Mouse (Mus musculus): ENCODE results near the gene 1700022I11Rik. TPM values are rescaled to one million over a fixed set of nuclear protein-coding genes. Genes with fewer than 3 reads are reported as not detected.

The 1700022I11Rik gene
- polyA plus RNA-seq, 2 experiments: 0.45 TPM; not detected in 1

DNA sequence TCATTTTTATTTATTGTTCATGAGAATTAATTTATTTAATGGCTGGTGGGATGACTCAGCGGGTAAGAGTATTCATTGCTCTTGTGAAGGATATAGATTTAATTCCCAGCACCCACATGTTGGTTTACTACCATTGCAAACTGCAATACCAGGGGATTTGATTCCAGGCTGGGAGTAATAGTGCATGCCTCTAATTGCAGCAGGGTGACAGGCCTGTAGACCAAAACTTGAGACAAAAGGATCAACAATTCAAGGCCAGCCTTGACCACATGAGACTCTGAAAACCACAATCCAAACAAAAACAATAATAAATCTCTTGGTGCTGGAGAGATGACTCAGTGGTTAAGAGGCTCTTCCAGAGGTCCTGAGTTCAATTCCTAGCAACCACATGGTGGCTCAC lies 42.7 kb downstream of the 1700022I11Rik start:
- TF ChIP-seq POLR2A (IDR thresholded peaks at IDR 0.05; ENCODE audit: borderline replicate concordance, extremely low read depth, insufficient read depth, insufficient read length): no peak
- no peak overlapping the region for H3K9ac ChIP-seq (ENCODE audit: low read depth, low read length, severe bottlenecking)

DNA sequence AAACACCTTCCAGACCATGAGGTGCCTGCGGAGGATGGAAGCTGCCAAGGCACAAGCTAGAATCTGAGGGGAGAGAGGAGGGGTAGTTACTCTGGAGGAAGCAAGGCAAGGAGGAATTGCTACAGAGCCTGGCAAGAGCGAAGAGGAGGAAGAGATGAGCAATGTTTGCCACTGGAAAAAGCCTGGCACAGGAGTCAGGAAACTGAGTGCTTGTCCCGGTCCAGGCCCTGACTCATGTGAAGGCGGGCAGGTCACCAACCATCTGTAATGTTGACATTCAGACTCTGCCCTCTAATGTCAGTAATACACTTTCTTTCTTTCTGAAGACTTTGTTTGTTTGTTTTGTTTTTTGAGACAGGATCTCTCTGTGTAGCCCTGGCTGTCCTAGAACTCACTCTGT lies 48.8 kb downstream of the 1700022I11Rik start:
- Histone ChIP-seq H3K36me3 (ENCODE audit: control insufficient read depth, insufficient read depth, low read length) (peaks cover 63% of the 10 kb centered on the region), H3K4me1 (ENCODE audit: control insufficient read depth, insufficient read depth, low read length) (no peaks in the 10 kb centered on the region), H3K27ac (replicated peaks; ENCODE audit: low read depth, low read length) (no peak overlapping the region)

More for the DNA sequence above, 42.7 kb downstream of the 1700022I11Rik start:
- Histone ChIP-seq H3K4me3 (replicated peaks; ENCODE audit: low read length) (no peak overlapping the region), H3K4me1 (ENCODE audit: control insufficient read depth, insufficient read depth, low read length) (peaks cover 5% of the 10 kb centered on the region), H3K27me3 (ENCODE audit: control insufficient read depth, insufficient read depth, low read length) (no peaks in the 10 kb centered on the region), H3K4me2 (replicated peaks; ENCODE audit: low read depth, low read length, severe bottlenecking) (no peak overlapping the region), H3K9me3 (ENCODE audit: control insufficient read depth, low read length) (no peaks in the 10 kb centered on the region), H3K27ac (replicated peaks; ENCODE audit: low read depth, low read length) (no peak overlapping the region), H3K36me3 (ENCODE audit: control insufficient read depth, insufficient read depth, low read length) (peaks cover 7% of the 10 kb centered on the region; the same call in 1 of the 2 replicates)
- 98% methylated on average over 1 of the region's 1 CpGs for WGBS
- DNase-seq (ENCODE audit: low spot score) (no peak), ATAC-seq (ENCODE audit: low FRiP score, low read depth) (no peak)

DNA sequence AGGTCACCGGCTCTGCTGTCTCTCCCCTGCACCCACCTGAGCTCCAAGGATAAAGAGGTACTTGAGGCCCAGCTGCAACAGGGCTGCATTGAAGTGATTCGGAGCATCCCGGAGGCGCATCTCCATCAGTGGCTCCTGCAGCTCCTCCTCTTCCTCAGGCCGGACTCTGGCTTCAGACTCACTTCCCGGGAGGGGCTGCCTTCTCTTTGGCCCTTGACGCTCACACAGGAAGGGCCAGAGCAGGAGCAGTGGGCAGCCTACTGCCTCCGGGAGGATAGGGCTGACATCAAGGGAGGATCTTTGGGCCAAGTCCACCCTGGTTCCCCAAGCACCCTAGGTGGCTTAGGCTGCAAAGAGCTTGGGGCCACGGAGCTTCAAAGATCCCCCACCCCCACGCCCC lies 49.8 kb downstream of the 1700022I11Rik start:
- no peak for ATAC-seq (ENCODE audit: low FRiP score, low read depth)
- Histone ChIP-seq H3K36me3 (ENCODE audit: control insufficient read depth, insufficient read depth, low read length) (peaks cover 72% of the 10 kb centered on the region), H3K9me3 (ENCODE audit: control insufficient read depth, low read length) (no peaks in the 10 kb centered on the region), H3K27me3 (ENCODE audit: control insufficient read depth, insufficient read depth, low read length) (no peaks in the 10 kb centered on the region), H3K27ac (replicated peaks; ENCODE audit: low read depth, low read length) (no peak overlapping the region), H3K4me1 (ENCODE audit: control insufficient read depth, insufficient read depth, low read length) (no peaks in the 10 kb centered on the region), H3K9ac (ENCODE audit: low read depth, low read length, severe bottlenecking) (no peak overlapping the region), H3K4me3 (replicated peaks; ENCODE audit: low read length) (no peak overlapping the region), H3K4me2 (replicated peaks; ENCODE audit: low read depth, low read length, severe bottlenecking) (no peak overlapping the region)
- DNase-seq (ENCODE audit: low spot score): no peak
- WGBS: 90% methylated on average over 10 of the region's 10 CpGs
- TF ChIP-seq POLR2A (IDR thresholded peaks at IDR 0.05; ENCODE audit: borderline replicate concordance, extremely low read depth, insufficient read depth, insufficient read length): no peak

More for the DNA sequence above, 48.8 kb downstream of the 1700022I11Rik start:
- Histone ChIP-seq H3K9ac (ENCODE audit: low read depth, low read length, severe bottlenecking) (no peak overlapping the region), H3K4me3 (replicated peaks; ENCODE audit: low read length) (no peak overlapping the region), H3K27me3 (ENCODE audit: control insufficient read depth, insufficient read depth, low read length) (no peaks in the 10 kb centered on the region), H3K9me3 (ENCODE audit: control insufficient read depth, low read length) (no peaks in the 10 kb centered on the region), H3K4me2 (replicated peaks; ENCODE audit: low read depth, low read length, severe bottlenecking) (no peak overlapping the region)
- WGBS: 100% methylated on average over 4 of the region's 4 CpGs
- no peak for TF ChIP-seq POLR2A (IDR thresholded peaks at IDR 0.05; ENCODE audit: borderline replicate concordance, extremely low read depth, insufficient read depth, insufficient read length)
- no peak for ATAC-seq (ENCODE audit: low FRiP score, low read depth)
- no peak for DNase-seq (ENCODE audit: low spot score)

DNA sequence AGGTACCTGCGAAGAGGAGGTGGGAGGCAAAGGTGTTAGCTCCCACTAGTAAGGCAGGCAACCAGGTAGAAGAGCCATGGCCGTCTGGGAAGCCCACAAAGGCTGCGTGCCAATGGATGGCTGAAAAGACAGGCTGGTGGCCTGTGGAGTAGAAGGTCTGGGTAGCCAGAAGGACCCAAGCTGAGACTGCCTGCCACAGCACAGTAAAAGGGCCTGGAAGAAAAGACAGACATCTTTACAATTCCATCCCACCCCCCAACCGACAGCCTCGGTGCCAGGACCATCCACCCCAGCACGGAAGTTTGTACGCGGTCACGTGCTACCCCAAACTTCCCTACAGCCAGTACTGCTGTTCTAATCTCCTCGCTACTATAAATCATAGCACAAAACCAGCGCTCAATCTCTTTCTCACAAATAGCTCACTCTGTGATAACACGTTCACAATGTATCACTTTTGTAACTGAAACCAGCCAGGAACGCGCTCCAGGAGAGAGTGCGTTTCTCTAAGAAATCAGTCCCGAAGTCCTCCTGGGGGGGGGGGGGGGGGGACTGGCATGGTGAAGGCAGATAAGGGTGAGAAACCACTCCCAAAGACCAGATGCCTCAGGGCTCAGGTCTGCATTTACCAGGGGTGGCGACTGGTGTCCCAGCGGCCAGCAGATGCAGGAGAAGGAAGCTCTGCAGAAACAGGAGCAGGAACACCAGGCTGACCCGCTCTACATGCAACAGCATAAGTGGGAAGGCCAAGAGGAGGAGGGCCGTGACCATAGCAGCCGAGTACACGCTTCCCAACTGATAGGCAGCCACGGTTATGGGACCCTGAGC lies 50.4 kb downstream of the 1700022I11Rik start:
- no peak overlapping the region for H3K9ac ChIP-seq (ENCODE audit: low read depth, low read length, severe bottlenecking)
- H3K4me1 ChIP-seq (ENCODE audit: control insufficient read depth, insufficient read depth, low read length): peaks cover 5% of the 10 kb centered on the region; the same call in 1 of the 2 replicates
- H3K27ac ChIP-seq (replicated peaks; ENCODE audit: low read depth, low read length): no peak overlapping the region
- peaks cover 72% of the 10 kb centered on the region for H3K36me3 ChIP-seq (ENCODE audit: control insufficient read depth, insufficient read depth, low read length)
- DNase-seq (ENCODE audit: low spot score) (no peak), ATAC-seq (ENCODE audit: low FRiP score, low read depth) (no peak)
- H3K4me2 ChIP-seq (replicated peaks; ENCODE audit: low read depth, low read length, severe bottlenecking): no peak overlapping the region
- H3K9me3 ChIP-seq (ENCODE audit: control insufficient read depth, low read length): no peaks in the 10 kb centered on the region
- WGBS: 92% methylated on average over 23 of the region's 23 CpGs
- TF ChIP-seq POLR2A (IDR thresholded peaks at IDR 0.05; ENCODE audit: borderline replicate concordance, extremely low read depth, insufficient read depth, insufficient read length): no peak
- H3K4me3 ChIP-seq (replicated peaks; ENCODE audit: low read length): no peak overlapping the region
- H3K27me3 ChIP-seq (ENCODE audit: control insufficient read depth, insufficient read depth, low read length): no peaks in the 10 kb centered on the region

DNA sequence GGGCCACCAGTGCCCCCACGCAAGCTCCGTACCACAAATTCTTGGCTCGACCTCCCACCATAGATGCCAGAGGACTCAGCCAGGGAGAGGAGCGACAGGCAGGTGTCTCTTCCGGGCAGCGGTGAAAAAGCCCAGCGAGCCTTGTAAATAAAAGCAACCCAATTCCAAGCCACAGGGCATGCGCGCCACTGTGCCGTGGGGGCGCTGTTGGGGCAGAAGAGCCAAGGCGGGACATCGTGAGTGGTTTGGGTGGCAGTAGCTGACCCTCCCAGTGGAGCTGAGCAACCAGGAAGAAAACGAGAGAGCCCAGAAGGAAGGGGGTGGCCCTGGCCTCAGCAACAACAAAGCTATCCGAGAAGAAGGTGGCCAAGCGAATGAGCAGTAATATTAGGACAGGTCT lies 51.5 kb downstream of the 1700022I11Rik start:
- peaks cover 72% of the 10 kb centered on the region for H3K36me3 ChIP-seq (ENCODE audit: control insufficient read depth, insufficient read depth, low read length)
- no peak for TF ChIP-seq POLR2A (IDR thresholded peaks at IDR 0.05; ENCODE audit: borderline replicate concordance, extremely low read depth, insufficient read depth, insufficient read length)

More for the DNA sequence above, 51.5 kb downstream of the 1700022I11Rik start:
- DNase-seq (ENCODE audit: low spot score) (no peak), ATAC-seq (ENCODE audit: low FRiP score, low read depth) (no peak)
- Histone ChIP-seq H3K9ac (ENCODE audit: low read depth, low read length, severe bottlenecking) (no peak overlapping the region), H3K9me3 (ENCODE audit: control insufficient read depth, low read length) (no peaks in the 10 kb centered on the region), H3K4me2 (replicated peaks; ENCODE audit: low read depth, low read length, severe bottlenecking) (no peak overlapping the region), H3K4me1 (ENCODE audit: control insufficient read depth, insufficient read depth, low read length) (peaks cover 8% of the 10 kb centered on the region; the same call in 1 of the 2 replicates), H3K27me3 (ENCODE audit: control insufficient read depth, insufficient read depth, low read length) (no peaks in the 10 kb centered on the region), H3K27ac (replicated peaks; ENCODE audit: low read depth, low read length) (no peak overlapping the region), H3K4me3 (replicated peaks; ENCODE audit: low read length) (no peak overlapping the region)
- WGBS: 86% methylated on average over 16 of the region's 16 CpGs

Measured in limb, embryonic 14.5 days (tissue).